Mouse (Mus musculus) heart, postnatal 0 days (tissue): ENCODE measurements around the gene Memo1. TPM values are rescaled to one million over a fixed set of nuclear protein-coding genes. Genes with fewer than 3 reads are reported as not detected.
A peak's percentile ranks its signal among the peaks of the same experiment; 100 is the strongest.

ENCODE experiments used
- ATAC-seq: fragments of 200-750 bp; cut with Nextera tagmentation; 2 replicates; pipeline ENCODE4 v1.8.0; 2017; ENCODE audit warnings: low read depth, moderate number of reproducible peaks, moderate library complexity; ENCODE audit not compliant: insufficient read depth
- DNase-seq: peaks from one replicate; pipeline ENCODE4 v3.0.0-alpha.2; 2016; ENCODE audit warnings: low spot score
- H3K27ac ChIP-seq: fragments of 300-500 bp; sonication (generic); 2 replicates; pipeline ENCODE4 v1.5.1; 2014; ENCODE audit warnings: low read depth, mild to moderate bottlenecking
- H3K27me3 ChIP-seq: fragments of 300-500 bp; sonication (generic); 2 replicates; pipeline ENCODE4 v1.6.1; 2014; ENCODE audit warnings: low read length, mixed read lengths; ENCODE audit not compliant: control insufficient read depth, insufficient read depth
- H3K36me3 ChIP-seq: fragments of 300-500 bp; sonication (generic); replicated peaks from 2 replicates; pipeline ENCODE4 v1.6.1; 2014; ENCODE audit warnings: low read length, mixed read lengths; ENCODE audit not compliant: control insufficient read depth, insufficient read depth
- H3K4me1 ChIP-seq: fragments of 300-500 bp; sonication (generic); 2 replicates; pipeline ENCODE4 v1.6.1; 2014; ENCODE audit warnings: antibody characterized with exemption; ENCODE audit not compliant: control insufficient read depth, insufficient read depth
- H3K4me2 ChIP-seq: fragments of 300-500 bp; sonication (generic); 2 replicates; pipeline ENCODE4 v1.6.1; 2014; ENCODE audit warnings: low read depth, mild to moderate bottlenecking, low read length, moderate library complexity
- H3K4me3 ChIP-seq: fragments of 300-500 bp; sonication (generic); 2 replicates; pipeline ENCODE4 v1.5.1; 2014; ENCODE audit warnings: low read depth, low read length
- H3K9ac ChIP-seq: fragments of 300-500 bp; sonication (generic); replicated peaks from 2 replicates; pipeline ENCODE4 v1.6.1; 2014; ENCODE audit warnings: low read depth, low read length, mixed read lengths
- H3K9me3 ChIP-seq: fragments of 300-500 bp; sonication (generic); replicated peaks from 2 replicates; pipeline ENCODE4 v1.6.1; 2016; ENCODE audit warnings: low read length; ENCODE audit not compliant: control insufficient read depth
- CTCF ChIP-seq: IDR thresholded peaks from 2 replicates; pipeline ENCODE4 v1.5.1; 2016; ENCODE audit warnings: antibody characterized with exemption, control low read depth, low read depth
- EP300 ChIP-seq: IDR thresholded peaks from 2 replicates; pipeline ENCODE4 v1.6.1; 2016; ENCODE audit warnings: antibody characterized with exemption, low read depth
- WGBS: fragments of 180-500 bp; shearing (Covaris S2); extraction: QIAGEN DNeasy Blood & Tissue Kit; methylation state at CpG from one replicate; pipeline ENCODE4 v1.1.7; 2014; 5-methylcytosine and 5-hydroxymethylcytosine counted together
- polyA plus RNA-seq: library from polyadenylated mRNA; unstranded; fragments of >200 nt; fragmentation: Nextera tagmentation; extraction: Ambion mirVana; gene quantifications from 2 replicates; pipeline ENCODE4 v1.2.1, GENCODE M21; 2015
- total RNA-seq: library from RNA; depleted of rRNA; stranded (reverse); fragments of >200 nt; gene quantifications from 2 replicates; pipeline ENCODE4 v1.2.3, GENCODE M21; 2014; ENCODE audit warnings: low replicate concordance

Memo1 gene
- total and polyA plus RNA-seq, 2 experiments from 2014 or later = 68.8 to 128 TPM

GRCm38 (mm10) chr17:74318721-74319120 lies 23.4 kb upstream of the Memo1 start:
- Histone ChIP-seq H3K4me2 (no peak overlapping the region), H3K36me3 (no peaks in the 10 kb centered on the region), H3K27me3 (no peaks in the 10 kb centered on the region), H3K4me1 (0 out of 2 replicates have a peak, but pooled peaks cover 7% of the 10 kb centered on the region), H3K9me3 (no peaks in the 10 kb centered on the region), H3K27ac (no peak overlapping the region), H3K4me3 (no peak overlapping the region), H3K9ac (no peak overlapping the region)
- WGBS = 96% methylated on average over 6 of the region's 6 CpGs
- TF ChIP-seq CTCF (no peak; the same call in 1 of the 2 replicates), EP300 (no peak)
- DNase-seq = no peak
- ATAC-seq = no peak

DNA sequence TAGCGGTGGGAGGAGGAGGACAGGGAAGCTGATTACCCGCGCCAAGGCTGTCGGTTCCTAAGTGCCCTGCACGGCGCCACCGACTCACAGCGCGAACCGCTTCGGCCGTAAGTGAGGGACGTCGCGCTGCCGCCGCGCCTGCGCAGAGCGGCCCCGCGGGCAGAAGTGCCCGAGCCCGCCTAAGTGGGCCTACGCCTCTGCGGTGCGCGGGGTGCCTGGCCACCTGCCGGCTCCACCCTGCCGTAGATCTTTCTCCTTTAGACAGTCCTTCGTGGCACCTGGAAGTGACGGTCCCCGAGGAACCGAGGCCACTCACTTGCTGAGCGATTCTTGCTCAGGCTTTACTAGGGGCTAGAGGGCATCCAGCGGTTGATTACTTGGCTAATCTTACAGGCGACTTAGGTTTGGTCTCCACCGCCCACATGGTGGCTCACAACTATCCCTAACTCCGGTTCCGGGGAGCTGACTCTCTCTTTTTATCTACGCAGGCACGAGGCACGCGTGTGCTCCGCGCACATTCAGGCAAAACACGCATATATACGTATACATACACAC lies 21.1 kb upstream of the Memo1 start:
- peak overlapping the region; percentile 83 for H3K4me3 ChIP-seq
- H3K9ac ChIP-seq = peak overlapping the region; percentile 77
- H3K27ac ChIP-seq = peak overlapping the region; percentile 86
- H3K4me1 ChIP-seq = 0 out of 2 replicates have a peak, but pooled peaks cover 7% of the 10 kb centered on the region
- ATAC-seq (peak; percentile 96), DNase-seq (peak; percentile 87)
- TF ChIP-seq CTCF (no peak), EP300 (no peak; the same call in 1 of the 2 replicates)
- no peaks in the 10 kb centered on the region for H3K9me3 ChIP-seq
- WGBS = under 1% methylated on average over 48 of the region's 48 CpGs
- H3K4me2 ChIP-seq = peak overlapping the region; percentile 88
- H3K36me3 ChIP-seq = peaks cover 8% of the 10 kb centered on the region; the same call in 1 of the 2 replicates
- H3K27me3 ChIP-seq = no peaks in the 10 kb centered on the region

DNA sequence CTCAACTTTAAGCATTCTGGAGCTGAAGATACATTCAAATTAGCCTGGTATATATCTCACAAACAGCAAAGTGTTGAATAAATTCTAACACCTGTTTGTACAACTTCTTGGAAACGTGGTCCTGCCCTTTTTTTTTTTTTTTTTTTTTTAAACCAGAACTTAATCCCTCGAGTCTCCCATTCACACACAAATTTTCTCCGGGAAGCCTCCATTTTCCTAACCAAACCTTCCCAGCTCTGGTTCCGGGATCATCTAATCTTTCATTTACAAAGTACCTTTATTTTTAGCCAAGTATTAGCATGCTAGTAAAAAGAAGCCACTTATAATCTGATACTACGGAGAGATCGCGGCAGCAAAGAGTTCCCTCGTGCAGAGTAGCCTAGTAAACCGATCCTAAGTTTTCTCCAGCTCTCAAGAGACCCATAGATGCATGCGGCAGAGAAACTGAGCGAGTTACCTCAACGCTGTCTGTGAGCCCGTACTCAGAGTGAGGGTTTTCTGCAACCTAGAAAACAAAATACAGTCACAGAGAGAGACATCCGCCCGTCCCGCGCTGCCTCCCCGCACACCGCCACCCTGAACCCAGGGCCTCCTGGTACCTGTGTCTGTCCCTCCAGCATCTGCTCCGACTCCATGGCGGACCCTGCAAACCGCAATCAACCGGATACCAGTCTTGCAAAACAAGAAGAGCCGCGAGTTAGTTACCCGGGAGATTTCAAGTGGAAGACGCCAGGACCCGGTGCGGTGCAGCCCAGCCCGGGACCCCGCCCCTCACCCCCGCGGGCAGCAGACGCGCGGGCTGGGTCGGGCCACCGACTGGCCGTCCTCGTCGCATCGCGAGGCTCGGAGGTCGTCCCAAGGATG lies 20.4 kb upstream of the Memo1 start:
- WGBS = under 1% methylated on average over 45 of the region's 45 CpGs
- Histone ChIP-seq H3K27me3 (no peaks in the 10 kb centered on the region), H3K9me3 (no peaks in the 10 kb centered on the region), H3K4me1 (0 out of 2 replicates have a peak, but pooled peaks cover 7% of the 10 kb centered on the region), H3K4me3 (peak overlapping the region; percentile 83), H3K36me3 (peaks cover 8% of the 10 kb centered on the region; the same call in 1 of the 2 replicates), H3K4me2 (peak overlapping the region; percentile 88), H3K9ac (peak overlapping the region; percentile 77), H3K27ac (peak overlapping the region; percentile 86)
- ATAC-seq = no peak
- no peak for DNase-seq
- TF ChIP-seq EP300 = no peak

GRCm38 (mm10) chr17:74306021-74306420 lies 10.7 kb upstream of the Memo1 start:
- no peaks in the 10 kb centered on the region for H3K27me3 ChIP-seq
- no peak for DNase-seq
- H3K27ac ChIP-seq = no peak overlapping the region
- H3K4me1 ChIP-seq = no peaks in the 10 kb centered on the region
- H3K36me3 ChIP-seq = peaks cover 26% of the 10 kb centered on the region
- WGBS = 89% methylated on average over 1 of the region's 1 CpGs
- H3K4me3 ChIP-seq = no peak overlapping the region
- no peak for TF ChIP-seq CTCF
- no peak for TF ChIP-seq EP300
- no peak for ATAC-seq
- H3K9ac ChIP-seq = no peak overlapping the region
- H3K4me2 ChIP-seq = no peak overlapping the region
- H3K9me3 ChIP-seq = no peaks in the 10 kb centered on the region

GRCm38 (mm10) chr17:74305616-74306015 lies 10.3 kb upstream of the Memo1 start:
- H3K36me3 ChIP-seq = peaks cover 30% of the 10 kb centered on the region
- no peak overlapping the region for H3K27ac ChIP-seq

More at GRCm38 (mm10) chr17:74305616-74306015, 10.3 kb upstream of the Memo1 start:
- no peak overlapping the region for H3K4me3 ChIP-seq
- H3K4me1 ChIP-seq = no peaks in the 10 kb centered on the region
- no peak for DNase-seq
- H3K27me3 ChIP-seq = no peaks in the 10 kb centered on the region
- no peak for ATAC-seq
- no peaks in the 10 kb centered on the region for H3K9me3 ChIP-seq
- no peak overlapping the region for H3K9ac ChIP-seq
- TF ChIP-seq EP300 (no peak), CTCF (no peak)
- WGBS = 85% methylated on average over 4 of the region's 4 CpGs
- H3K4me2 ChIP-seq = no peak overlapping the region
